Mouse (Mus musculus): ENCODE measurements around the gene Mrps12. TPM values are rescaled to one million over a fixed set of nuclear protein-coding genes. Genes with fewer than 3 reads are reported as not detected.
A peak's percentile ranks its signal among the peaks of the same experiment; 100 is the strongest.

Mrps12 gene
- polyA plus RNA-seq (2015; fragmentation: Nextera tagmentation; extraction: Ambion mirVana): 117 and 135 TPM in 2 replicates

DNA sequence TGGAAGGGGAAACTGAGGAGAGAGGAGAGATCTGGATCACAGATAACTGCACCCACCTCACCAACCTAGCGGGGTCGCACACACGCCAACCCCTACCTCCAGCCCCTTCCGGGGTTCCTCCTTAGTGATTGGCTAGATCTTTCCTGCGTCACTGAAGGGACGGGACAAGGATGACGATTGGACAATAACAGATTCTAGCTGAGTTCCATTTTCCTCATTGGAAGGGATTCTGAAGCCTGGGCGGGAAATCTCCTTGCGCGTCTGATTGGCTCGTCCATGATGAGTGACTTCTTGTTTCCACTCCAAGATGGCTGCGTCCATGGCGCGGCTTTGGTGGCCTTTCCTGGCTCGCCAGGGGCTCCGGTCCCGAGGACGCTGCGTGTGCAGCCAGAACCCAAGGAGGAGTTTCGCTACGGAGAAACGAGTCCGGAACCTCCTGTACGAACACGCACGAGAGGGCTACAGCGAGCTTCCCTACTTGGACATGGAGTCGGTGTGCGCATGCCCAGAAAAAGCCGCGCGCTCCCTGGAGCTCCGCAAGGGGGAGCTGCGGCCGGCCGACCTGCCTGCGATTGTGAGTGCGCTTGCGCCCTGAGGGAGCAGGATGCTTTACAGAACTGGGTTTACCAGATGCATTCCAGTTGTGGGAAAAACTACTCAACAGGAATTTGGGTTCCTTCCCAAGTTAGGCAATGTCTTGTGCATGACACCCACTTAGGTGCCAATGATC, at the start of gene Mrps12, which contains the start of gene Sars2:
TSS of gene Mrps12 (minus strand) at position 112 of the 730 bp plus-strand sequence.
TSS of gene Sars2 (plus strand) at position 284 of the 730 bp plus-strand sequence.
- WGBS: 0% methylated on average over 39 of the region's 39 CpGs
- Histone ChIP-seq H3K4me2 (ENCODE audit: low read depth, low read length) (peak within 1 kb of the TSS; percentile 79), H3K27ac (ENCODE audit: low read length) (peak within 1 kb of the TSS; percentile 82), H3K4me1 (ENCODE audit: control insufficient read depth, insufficient read depth, low read length) (peaks cover 7% of the 10 kb centered on the region; the same call in 1 of the 2 replicates), H3K9me3 (replicated peaks; ENCODE audit: control insufficient read depth, low read length) (no peaks in the 10 kb centered on the region), H3K36me3 (ENCODE audit: control insufficient read depth, insufficient read depth, low read length) (peaks cover 14% of the 10 kb centered on the region; the same call in 1 of the 2 replicates), H3K4me3 (replicated peaks; ENCODE audit: low read length) (peak within 1 kb of the TSS; percentile 75), H3K9ac (ENCODE audit: low read length) (peak within 1 kb of the TSS; percentile 86), H3K27me3 (ENCODE audit: control insufficient read depth, insufficient read depth, low read length) (no peaks in the 10 kb centered on the region)
- ATAC-seq (ENCODE audit: insufficient read depth, low FRiP score): peak; percentile 97

DNA sequence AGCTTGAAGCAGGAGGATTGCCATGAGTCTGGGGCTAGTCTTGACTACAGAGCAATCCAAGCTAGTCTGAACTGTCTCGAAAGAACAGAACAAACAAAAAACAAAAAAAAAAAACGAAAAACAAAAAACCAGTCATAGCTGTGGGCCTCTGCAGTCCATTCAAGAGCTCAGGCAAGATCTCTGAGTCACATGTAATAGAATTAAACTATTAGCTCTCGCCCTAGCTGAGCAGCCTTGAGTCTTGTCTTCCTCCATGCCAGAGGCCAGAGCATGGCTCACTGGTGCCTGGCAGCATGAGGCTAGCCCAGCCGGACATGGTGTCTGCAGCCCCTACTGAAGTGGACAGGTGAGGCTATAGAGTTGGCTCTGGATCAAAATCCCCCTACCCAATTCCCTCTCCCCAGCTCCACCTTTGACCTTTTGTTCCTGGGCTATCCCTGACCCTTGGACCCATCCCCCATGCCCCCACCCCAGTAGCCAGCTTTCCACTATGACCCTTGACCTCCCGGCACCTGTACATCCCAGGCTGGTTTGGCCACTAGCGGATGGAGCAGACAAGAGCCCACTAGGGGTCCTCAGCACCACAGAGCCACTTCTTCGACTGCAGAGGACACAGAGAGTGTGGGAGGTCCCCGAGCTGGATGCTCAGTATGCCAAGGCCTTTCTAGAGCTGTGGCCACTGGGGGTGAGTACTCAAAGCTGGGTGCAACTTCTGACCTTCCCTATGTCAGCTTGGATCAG, 48.6 kb upstream of the Mrps12 start:
- H3K9me3 ChIP-seq (replicated peaks; ENCODE audit: control insufficient read depth, low read length): no peaks in the 10 kb centered on the region
- ATAC-seq (ENCODE audit: insufficient read depth, low FRiP score): no peak
- no peaks in the 10 kb centered on the region for H3K36me3 ChIP-seq (ENCODE audit: control insufficient read depth, insufficient read depth, low read length)
- no peak overlapping the region for H3K9ac ChIP-seq (ENCODE audit: low read length)
- peak overlapping the region; percentile 28; the same call in 1 of the 2 replicates for H3K27ac ChIP-seq (ENCODE audit: low read length)
- no peaks in the 10 kb centered on the region for H3K27me3 ChIP-seq (ENCODE audit: control insufficient read depth, insufficient read depth, low read length)
- no peak overlapping the region for H3K4me2 ChIP-seq (ENCODE audit: low read depth, low read length)
- 57% methylated on average over 8 of the region's 8 CpGs for WGBS
- H3K4me3 ChIP-seq (replicated peaks; ENCODE audit: low read length): no peak overlapping the region
- H3K4me1 ChIP-seq (ENCODE audit: control insufficient read depth, insufficient read depth, low read length): peaks cover 11% of the 10 kb centered on the region; the same call in 1 of the 2 replicates

DNA sequence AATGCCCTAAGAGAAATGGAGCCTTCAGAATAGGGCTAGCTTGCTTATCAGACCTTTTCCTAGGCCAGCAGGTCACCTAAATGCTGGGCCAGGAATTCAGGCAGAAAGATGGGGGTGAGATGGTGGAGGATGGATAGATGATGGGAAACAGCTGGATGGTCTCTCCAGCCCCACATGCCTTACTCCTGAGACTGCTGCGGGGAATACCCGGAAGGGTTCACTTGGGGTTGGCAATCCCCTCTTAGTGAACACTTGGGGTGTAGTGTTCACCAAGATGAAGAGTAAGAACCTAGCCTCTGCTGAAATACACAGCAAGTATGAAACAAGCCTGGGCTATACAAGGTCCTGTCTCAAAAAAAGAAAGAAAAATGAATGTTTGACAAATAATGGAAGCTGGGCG, 47.6 kb upstream of the Mrps12 start:
- Histone ChIP-seq H3K9ac (ENCODE audit: low read length) (peak overlapping the region; percentile 0; the same call in 1 of the 2 replicates), H3K27me3 (ENCODE audit: control insufficient read depth, insufficient read depth, low read length) (no peaks in the 10 kb centered on the region), H3K27ac (ENCODE audit: low read length) (no peak overlapping the region), H3K4me1 (ENCODE audit: control insufficient read depth, insufficient read depth, low read length) (peaks cover 11% of the 10 kb centered on the region; the same call in 1 of the 2 replicates), H3K36me3 (ENCODE audit: control insufficient read depth, insufficient read depth, low read length) (no peaks in the 10 kb centered on the region), H3K4me3 (replicated peaks; ENCODE audit: low read length) (no peak overlapping the region), H3K9me3 (replicated peaks; ENCODE audit: control insufficient read depth, low read length) (no peaks in the 10 kb centered on the region), H3K4me2 (ENCODE audit: low read depth, low read length) (no peak overlapping the region)
- 28% methylated on average over 3 of the region's 3 CpGs for WGBS
- ATAC-seq (ENCODE audit: insufficient read depth, low FRiP score): no peak

DNA sequence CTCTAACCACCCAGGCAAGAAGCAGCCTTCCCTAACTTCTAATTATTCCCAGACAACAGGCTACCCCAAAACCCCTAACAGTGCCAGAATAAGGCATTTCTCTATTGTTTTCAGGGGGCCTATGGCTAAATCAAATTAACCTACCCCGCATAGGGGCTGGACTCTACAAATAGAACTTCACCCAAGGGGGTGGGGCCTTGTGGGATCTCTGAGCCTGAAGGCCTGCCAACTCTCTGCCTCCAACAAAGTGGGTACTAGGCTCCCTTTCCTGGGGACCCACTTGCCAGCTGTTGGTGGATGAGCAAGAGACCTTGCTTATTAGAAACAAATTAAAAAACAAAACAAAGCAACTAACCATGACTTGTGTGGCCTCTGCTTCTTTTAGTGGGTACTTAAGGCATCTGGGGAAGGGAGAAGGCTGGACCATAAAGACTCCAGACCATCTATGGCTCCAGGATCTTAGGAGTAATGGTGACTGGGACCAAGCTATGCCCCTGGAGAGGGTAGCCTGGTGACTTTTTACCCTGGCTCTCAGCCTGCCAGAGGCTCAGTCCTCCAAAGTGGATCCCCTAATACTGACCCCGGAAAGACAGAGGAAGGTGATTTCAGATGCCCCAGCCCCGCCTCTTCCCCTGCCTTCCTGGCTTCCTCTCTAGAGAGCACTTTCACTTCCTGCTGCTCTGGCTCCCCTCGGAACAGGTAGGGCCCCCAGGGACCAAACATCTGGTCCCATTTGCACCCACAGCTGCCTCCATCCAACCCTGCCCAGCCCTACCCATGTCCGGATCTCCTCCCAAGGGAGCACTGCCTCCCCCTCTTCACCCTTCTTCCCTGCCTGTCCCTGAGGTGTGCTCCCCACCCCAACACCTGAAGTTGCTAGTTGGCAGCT, 46.9 kb upstream of the Mrps12 start, which contains the start of gene Rinl:
TSS of gene Rinl (plus strand) at position 663 of the 889 bp plus-strand sequence.
- H3K4me2 ChIP-seq (ENCODE audit: low read depth, low read length): no peak within 1 kb of the TSS
- no peaks in the 10 kb centered on the region for H3K27me3 ChIP-seq (ENCODE audit: control insufficient read depth, insufficient read depth, low read length)
- WGBS: 52% methylated on average over 5 of the region's 5 CpGs
- H3K9me3 ChIP-seq (replicated peaks; ENCODE audit: control insufficient read depth, low read length): no peaks in the 10 kb centered on the region
- no peak within 1 kb of the TSS for H3K4me3 ChIP-seq (replicated peaks; ENCODE audit: low read length)
- no peak for ATAC-seq (ENCODE audit: insufficient read depth, low FRiP score)
- H3K9ac ChIP-seq (ENCODE audit: low read length): peak within 1 kb of the TSS; percentile 0; the same call in 1 of the 2 replicates
- H3K27ac ChIP-seq (ENCODE audit: low read length): peak within 1 kb of the TSS; percentile 28; the same call in 1 of the 2 replicates
- H3K4me1 ChIP-seq (ENCODE audit: control insufficient read depth, insufficient read depth, low read length): peaks cover 11% of the 10 kb centered on the region; the same call in 1 of the 2 replicates
- no peaks in the 10 kb centered on the region for H3K36me3 ChIP-seq (ENCODE audit: control insufficient read depth, insufficient read depth, low read length)

DNA sequence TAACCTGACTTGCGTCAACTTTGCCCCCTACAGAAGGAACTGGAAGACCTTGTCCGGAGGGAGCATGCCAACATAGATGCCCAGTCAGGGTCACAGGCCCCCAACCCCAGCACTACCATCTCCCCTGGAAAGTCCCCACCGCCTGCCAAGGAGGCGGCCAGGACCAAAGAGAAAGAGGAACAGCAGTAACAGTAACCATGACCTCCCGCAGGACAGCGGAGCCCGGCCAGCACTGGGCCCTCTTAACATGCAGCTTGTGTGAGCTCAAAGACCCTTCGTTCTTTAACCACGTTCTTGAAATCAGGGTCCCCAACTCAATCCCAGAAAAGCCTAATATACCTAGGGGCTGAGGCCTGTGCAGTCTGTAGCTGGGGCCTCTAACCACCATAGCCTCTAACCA, 46.3 kb upstream of the Mrps12 start:
- Histone ChIP-seq H3K27me3 (ENCODE audit: control insufficient read depth, insufficient read depth, low read length) (no peaks in the 10 kb centered on the region), H3K36me3 (ENCODE audit: control insufficient read depth, insufficient read depth, low read length) (no peaks in the 10 kb centered on the region), H3K27ac (ENCODE audit: low read length) (no peak overlapping the region), H3K4me1 (ENCODE audit: control insufficient read depth, insufficient read depth, low read length) (peaks cover 11% of the 10 kb centered on the region; the same call in 1 of the 2 replicates), H3K9me3 (replicated peaks; ENCODE audit: control insufficient read depth, low read length) (no peaks in the 10 kb centered on the region), H3K4me2 (ENCODE audit: low read depth, low read length) (no peak overlapping the region), H3K4me3 (replicated peaks; ENCODE audit: low read length) (no peak overlapping the region), H3K9ac (ENCODE audit: low read length) (no peak overlapping the region)
- WGBS: 92% methylated on average over 9 of the region's 9 CpGs
- no peak for ATAC-seq (ENCODE audit: insufficient read depth, low FRiP score)

DNA sequence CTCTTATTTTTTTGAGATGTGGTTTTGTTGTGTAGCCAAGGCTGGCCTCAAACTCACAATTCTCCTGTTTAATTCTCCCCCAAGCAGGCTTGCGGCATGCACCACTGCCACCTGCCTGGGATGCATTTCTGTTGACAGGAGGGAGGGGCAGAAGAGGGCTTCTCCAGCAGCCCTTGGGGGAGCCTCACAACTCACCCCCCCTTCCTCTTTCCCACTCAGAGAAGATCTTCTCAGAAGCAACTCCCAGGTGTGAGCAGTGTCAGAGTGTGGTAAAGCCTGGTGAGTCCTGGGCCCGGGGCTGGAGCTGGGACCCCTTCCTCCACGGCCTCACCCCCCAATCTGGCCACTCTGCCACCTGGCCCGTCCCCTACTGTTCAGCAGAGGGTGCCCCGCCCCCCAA, 43.5 kb upstream of the Mrps12 start:
- no peak for ATAC-seq (ENCODE audit: insufficient read depth, low FRiP score)
- Histone ChIP-seq H3K36me3 (ENCODE audit: control insufficient read depth, insufficient read depth, low read length) (no peaks in the 10 kb centered on the region), H3K4me2 (ENCODE audit: low read depth, low read length) (no peak overlapping the region)

DNA sequence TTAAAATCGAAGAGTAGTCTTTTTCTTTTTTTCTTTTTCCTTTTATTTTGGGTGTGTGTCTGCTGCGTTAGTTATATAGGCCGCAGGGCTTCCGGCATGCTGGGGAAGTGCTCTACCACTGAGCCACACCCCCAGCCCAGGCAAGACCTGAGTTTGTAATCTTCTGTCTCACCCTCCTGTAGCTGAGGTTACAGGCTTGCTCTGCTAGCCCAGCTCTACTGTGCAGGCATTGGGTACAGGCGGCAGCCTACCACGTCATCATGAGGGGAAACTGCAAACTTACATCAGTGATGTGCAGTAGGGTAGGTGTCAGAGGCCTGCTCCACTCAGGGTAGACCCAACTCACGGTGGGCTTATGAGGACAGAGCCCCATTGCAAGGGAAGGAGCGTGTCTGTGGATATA, 39.6 kb upstream of the Mrps12 start:
- no peak overlapping the region for H3K4me2 ChIP-seq (ENCODE audit: low read depth, low read length)
- no peaks in the 10 kb centered on the region for H3K9me3 ChIP-seq (replicated peaks; ENCODE audit: control insufficient read depth, low read length)
- ATAC-seq (ENCODE audit: insufficient read depth, low FRiP score): no peak
- H3K9ac ChIP-seq (ENCODE audit: low read length): 0 out of 2 replicates have a peak overlapping the region, but pooled peaks have one; percentile 32
- H3K36me3 ChIP-seq (ENCODE audit: control insufficient read depth, insufficient read depth, low read length): no peaks in the 10 kb centered on the region
- WGBS: 82% methylated on average over 8 of the region's 8 CpGs
- peak overlapping the region; percentile 81 for H3K27ac ChIP-seq (ENCODE audit: low read length)
- H3K4me1 ChIP-seq (ENCODE audit: control insufficient read depth, insufficient read depth, low read length): peaks cover 9% of the 10 kb centered on the region
- no peaks in the 10 kb centered on the region for H3K27me3 ChIP-seq (ENCODE audit: control insufficient read depth, insufficient read depth, low read length)
- no peak overlapping the region for H3K4me3 ChIP-seq (replicated peaks; ENCODE audit: low read length)

More for the DNA sequence above, 43.5 kb upstream of the Mrps12 start:
- 74% methylated on average over 5 of the region's 5 CpGs for WGBS
- no peak overlapping the region for H3K27ac ChIP-seq (ENCODE audit: low read length)
- no peak overlapping the region for H3K4me3 ChIP-seq (replicated peaks; ENCODE audit: low read length)
- no peak overlapping the region for H3K9ac ChIP-seq (ENCODE audit: low read length)
- H3K27me3 ChIP-seq (ENCODE audit: control insufficient read depth, insufficient read depth, low read length): no peaks in the 10 kb centered on the region
- H3K9me3 ChIP-seq (replicated peaks; ENCODE audit: control insufficient read depth, low read length): no peaks in the 10 kb centered on the region
- peaks cover 17% of the 10 kb centered on the region for H3K4me1 ChIP-seq (ENCODE audit: control insufficient read depth, insufficient read depth, low read length)

DNA sequence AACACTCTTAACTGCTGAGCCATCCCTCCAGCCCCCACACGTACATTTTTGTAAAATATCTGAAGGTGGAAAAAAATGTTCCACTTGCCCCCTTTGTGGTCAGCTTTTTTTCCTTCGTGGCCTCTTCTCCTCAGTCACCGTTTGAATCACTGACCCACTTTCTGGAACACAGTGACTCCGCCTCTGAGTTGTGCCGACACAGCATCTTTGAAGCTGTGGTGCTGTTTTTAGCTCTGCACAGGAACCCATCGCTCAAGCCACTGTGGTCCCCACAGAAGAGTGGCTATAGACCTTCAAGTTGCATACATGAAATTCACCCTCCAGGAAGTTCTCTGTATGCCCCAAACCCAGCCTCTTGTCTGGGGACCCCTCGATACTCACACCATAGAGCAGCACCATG, 39.2 kb upstream of the Mrps12 start:
- H3K4me2 ChIP-seq (ENCODE audit: low read depth, low read length): no peak overlapping the region
- no peak overlapping the region for H3K4me3 ChIP-seq (replicated peaks; ENCODE audit: low read length)
- WGBS: 76% methylated on average over 7 of the region's 7 CpGs
- peak overlapping the region; percentile 49; the same call in 1 of the 2 replicates for H3K9ac ChIP-seq (ENCODE audit: low read length)
- H3K36me3 ChIP-seq (ENCODE audit: control insufficient read depth, insufficient read depth, low read length): no peaks in the 10 kb centered on the region
- H3K4me1 ChIP-seq (ENCODE audit: control insufficient read depth, insufficient read depth, low read length): peaks cover 9% of the 10 kb centered on the region
- H3K9me3 ChIP-seq (replicated peaks; ENCODE audit: control insufficient read depth, low read length): no peaks in the 10 kb centered on the region
- ATAC-seq (ENCODE audit: insufficient read depth, low FRiP score): no peak
- no peaks in the 10 kb centered on the region for H3K27me3 ChIP-seq (ENCODE audit: control insufficient read depth, insufficient read depth, low read length)
- H3K27ac ChIP-seq (ENCODE audit: low read length): peak overlapping the region; percentile 81

Data from stomach, embryonic 16.5 days (tissue).